Mouse (Mus musculus) heart, embryonic 11.5 days (tissue): ENCODE results near the gene Slc2a4. TPM values are rescaled to one million over a fixed set of nuclear protein-coding genes. Genes with fewer than 3 reads are reported as not detected.
A peak's percentile ranks its signal among the peaks of the same experiment; 100 is the strongest.

Source experiments
- ATAC-seq: fragments of 200-750 bp; cut with Nextera tagmentation; replicated peaks from 2 replicates; pipeline ENCODE4 v1.8.0; 2017; ENCODE audit warnings: moderate library complexity; ENCODE audit not compliant: insufficient number of reproducible peaks, low FRiP score, low TSS enrichment
- H3K27ac ChIP-seq: fragments of 300-500 bp; sonication (generic); 2 replicates; pipeline ENCODE4 v1.5.1; 2014; ENCODE audit warnings: mild to moderate bottlenecking, low read depth, low read length
- H3K27me3 ChIP-seq: fragments of 300-500 bp; sonication (generic); 2 replicates; pipeline ENCODE4 v1.6.1; 2014; ENCODE audit warnings: mild to moderate bottlenecking, low read length, mixed read lengths; ENCODE audit not compliant: control insufficient read depth, insufficient read depth
- H3K36me3 ChIP-seq: fragments of 300-500 bp; sonication (generic); 2 replicates; pipeline ENCODE4 v1.6.1; 2014; ENCODE audit warnings: mild to moderate bottlenecking, low read length, moderate library complexity, mixed read lengths; ENCODE audit not compliant: control insufficient read depth, insufficient read depth
- H3K4me1 ChIP-seq: fragments of 300-500 bp; sonication (generic); 2 replicates; pipeline ENCODE4 v1.6.1; 2014; ENCODE audit warnings: low read length; ENCODE audit not compliant: control insufficient read depth, insufficient read depth
- H3K4me2 ChIP-seq: fragments of 300-500 bp; sonication (generic); 2 replicates; pipeline ENCODE4 v1.6.1; 2014; ENCODE audit warnings: mild to moderate bottlenecking, moderate library complexity
- H3K4me3 ChIP-seq: fragments of 300-500 bp; sonication (generic); 2 replicates; pipeline ENCODE4 v1.5.1; 2014; ENCODE audit warnings: low read depth, low read length
- H3K9ac ChIP-seq: fragments of 300-500 bp; sonication (generic); 2 replicates; pipeline ENCODE4 v1.6.1; 2014; ENCODE audit warnings: mild to moderate bottlenecking, low read depth, low read length, moderate library complexity
- H3K9me3 ChIP-seq: fragments of 300-500 bp; sonication (generic); replicated peaks from 2 replicates; pipeline ENCODE4 v1.6.1; 2016; ENCODE audit warnings: low read length; ENCODE audit not compliant: control insufficient read depth
- WGBS: fragments of 180-500 bp; shearing (Covaris S2); extraction: QIAGEN DNeasy Blood & Tissue Kit; methylation state at CpG from one replicate; pipeline ENCODE4 v1.1.7; 2014; ENCODE audit not compliant: insufficient replicate concordance; 5-methylcytosine and 5-hydroxymethylcytosine counted together
- polyA plus RNA-seq: library from polyadenylated mRNA; unstranded; fragments of >200 nt; fragmentation: Nextera tagmentation; extraction: Ambion mirVana; gene quantifications from 2 replicates; pipeline ENCODE4 v1.2.1, GENCODE M21; 2014

The Slc2a4 gene
- polyA plus RNA-seq, 1 experiment from 2014 or later: 22.0 TPM

- Histone ChIP-seq H3K4me1 (peaks cover 8% of the 10 kb centered on the region; the same call in 1 of the 2 replicates), H3K4me3 (peak overlapping the region; percentile 87), H3K4me2 (peak overlapping the region; percentile 84), H3K27ac (peak overlapping the region; percentile 94), H3K9ac (peak overlapping the region; percentile 92), H3K27me3 (no peaks in the 10 kb centered on the region), H3K36me3 (peaks cover 16% of the 10 kb centered on the region), H3K9me3 (no peaks in the 10 kb centered on the region)
- under 1% methylated on average over 15 of the region's 15 CpGs for WGBS
- ATAC-seq: no peak
Measured at GRCm38 (mm10) chr11:69991711-69992110, 43.7 kb upstream of the Slc2a4 start.

GRCm38 (mm10) chr11:69990850-69991691 is 43.1 kb upstream of the Slc2a4 start, which contains the start of gene Gabarap:
TSS of gene Gabarap (plus strand) at chr11:69991143.
- Histone ChIP-seq H3K4me2 (peak within 1 kb of the TSS; percentile 84), H3K36me3 (peaks cover 20% of the 10 kb centered on the region), H3K27ac (peak within 1 kb of the TSS; percentile 94), H3K9me3 (no peaks in the 10 kb centered on the region), H3K4me3 (peak within 1 kb of the TSS; percentile 87), H3K4me1 (peaks cover 8% of the 10 kb centered on the region; the same call in 1 of the 2 replicates), H3K27me3 (no peaks in the 10 kb centered on the region), H3K9ac (peak within 1 kb of the TSS; percentile 92)
- under 1% methylated on average over 40 of the region's 40 CpGs for WGBS
- peak; percentile 71 for ATAC-seq

- peaks cover 8% of the 10 kb centered on the region; the same call in 1 of the 2 replicates for H3K4me1 ChIP-seq
- H3K4me3 ChIP-seq: no peak overlapping the region
- ATAC-seq: no peak
- 83% methylated on average over 8 of the region's 8 CpGs for WGBS
- H3K4me2 ChIP-seq: no peak overlapping the region
- no peaks in the 10 kb centered on the region for H3K9me3 ChIP-seq
- peak overlapping the region; percentile 94 for H3K27ac ChIP-seq
- peaks cover 26% of the 10 kb centered on the region for H3K36me3 ChIP-seq
- no peak overlapping the region; the same call in 1 of the 2 replicates for H3K9ac ChIP-seq
- no peaks in the 10 kb centered on the region for H3K27me3 ChIP-seq
Measured at GRCm38 (mm10) chr11:69989949-69990348, 42.0 kb upstream of the Slc2a4 start.

- WGBS: 93% methylated on average over 8 of the region's 8 CpGs
- no peak for ATAC-seq
- Histone ChIP-seq H3K4me2 (no peak overlapping the region), H3K27me3 (no peaks in the 10 kb centered on the region), H3K27ac (no peak overlapping the region), H3K9ac (no peak overlapping the region), H3K4me3 (no peak overlapping the region), H3K4me1 (peaks cover 18% of the 10 kb centered on the region), H3K36me3 (peaks cover 24% of the 10 kb centered on the region), H3K9me3 (no peaks in the 10 kb centered on the region)
Measured at GRCm38 (mm10) chr11:69984431-69984830, 36.4 kb upstream of the Slc2a4 start.

- Histone ChIP-seq H3K4me1 (peaks cover 20% of the 10 kb centered on the region), H3K4me2 (peak overlapping the region; percentile 97), H3K9ac (peak overlapping the region; percentile 4), H3K9me3 (no peaks in the 10 kb centered on the region), H3K27ac (peak overlapping the region; percentile 52; the same call in 1 of the 2 replicates), H3K4me3 (peak overlapping the region; percentile 100; the same call in 1 of the 2 replicates), H3K36me3 (peaks cover 24% of the 10 kb centered on the region), H3K27me3 (no peaks in the 10 kb centered on the region)
- ATAC-seq: no peak
- 78% methylated on average over 4 of the region's 4 CpGs for WGBS
Measured at GRCm38 (mm10) chr11:69983377-69983776, 35.4 kb upstream of the Slc2a4 start.

- Histone ChIP-seq H3K9me3 (no peaks in the 10 kb centered on the region), H3K36me3 (peaks cover 19% of the 10 kb centered on the region), H3K9ac (peak overlapping the region; percentile 4), H3K27ac (peak overlapping the region; percentile 52; the same call in 1 of the 2 replicates), H3K4me1 (peaks cover 20% of the 10 kb centered on the region), H3K4me3 (peak overlapping the region; percentile 100), H3K4me2 (peak overlapping the region; percentile 97), H3K27me3 (no peaks in the 10 kb centered on the region)
- no peak for ATAC-seq
- 27% methylated on average over 5 of the region's 5 CpGs for WGBS
Measured at GRCm38 (mm10) chr11:69982877-69983276, 34.9 kb upstream of the Slc2a4 start.

- H3K27me3 ChIP-seq: no peaks in the 10 kb centered on the region
- peak within 1 kb of the TSS; percentile 100 for H3K4me3 ChIP-seq
- no peaks in the 10 kb centered on the region for H3K9me3 ChIP-seq
- peak within 1 kb of the TSS; percentile 99 for H3K27ac ChIP-seq
- peaks cover 21% of the 10 kb centered on the region for H3K36me3 ChIP-seq
- H3K4me1 ChIP-seq: peaks cover 20% of the 10 kb centered on the region
- peak within 1 kb of the TSS; percentile 99 for H3K9ac ChIP-seq
- WGBS: 51% methylated on average over 8 of the region's 8 CpGs
- no peak for ATAC-seq
- H3K4me2 ChIP-seq: peak within 1 kb of the TSS; percentile 97
Measured at GRCm38 (mm10) chr11:69982225-69982624, 34.2 kb upstream of the Slc2a4 start, which contains the start of gene Elp5. TSS of gene Elp5 (minus strand) at chr11:69982517.

GRCm38 (mm10) chr11:69981141-69981762 is 33.3 kb upstream of the Slc2a4 start, which contains the start of gene Ctdnep1:
TSS of gene Ctdnep1 (plus strand) at chr11:69981156.
- peaks cover 19% of the 10 kb centered on the region for H3K36me3 ChIP-seq
- H3K4me2 ChIP-seq: peak within 1 kb of the TSS; percentile 97
- peaks cover 20% of the 10 kb centered on the region for H3K4me1 ChIP-seq
- H3K9ac ChIP-seq: peak within 1 kb of the TSS; percentile 99
- 0% methylated on average over 35 of the region's 43 CpGs for WGBS
- no peaks in the 10 kb centered on the region for H3K9me3 ChIP-seq
- H3K27me3 ChIP-seq: no peaks in the 10 kb centered on the region
- ATAC-seq: no peak
- H3K4me3 ChIP-seq: peak within 1 kb of the TSS; percentile 100
- H3K27ac ChIP-seq: peak within 1 kb of the TSS; percentile 99
